Mouse (Mus musculus): ENCODE results near the gene Fat2. TPM values are rescaled to one million over a fixed set of nuclear protein-coding genes. Genes with fewer than 3 reads are reported as not detected.

The Fat2 gene
- polyA plus RNA-seq, 1 experiment from 2014 or later: 0.23 TPM

DNA sequence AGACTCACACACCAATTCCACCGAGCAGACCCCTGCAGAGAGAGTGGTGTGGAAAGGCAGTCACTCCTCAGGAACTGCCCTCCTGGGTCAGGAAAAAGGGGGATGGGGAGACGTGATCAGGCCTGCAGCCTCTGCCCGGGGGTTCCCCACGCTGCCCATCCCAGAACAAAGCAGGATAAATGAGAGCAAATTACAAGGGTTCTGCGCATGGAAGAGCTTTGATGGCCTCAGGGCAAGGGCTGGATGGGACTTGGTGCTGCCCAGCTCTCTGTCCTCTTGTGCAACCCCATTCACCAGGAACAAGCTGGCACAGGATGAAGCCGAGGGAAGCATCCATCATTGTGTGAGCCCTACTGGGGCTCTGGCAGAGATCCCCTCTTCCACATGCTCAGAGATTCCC, 35.6 kb upstream of the Fat2 start:
- H3K4me2 ChIP-seq (replicated peaks; ENCODE audit: low read depth, low read length): no peak overlapping the region
- no peaks in the 10 kb centered on the region for H3K36me3 ChIP-seq (ENCODE audit: insufficient read depth, low read length)
- no peak for TF ChIP-seq EP300 (IDR thresholded peaks at IDR 0.05)
- no peak for TF ChIP-seq CTCF (IDR thresholded peaks at IDR 0.05)
- H3K27me3 ChIP-seq (replicated peaks; ENCODE audit: insufficient read depth, low read length): no peaks in the 10 kb centered on the region
- no peak for ATAC-seq
- no peak overlapping the region for H3K27ac ChIP-seq (ENCODE audit: low read length)
- no peaks in the 10 kb centered on the region for H3K9me3 ChIP-seq (ENCODE audit: low read length)
- H3K9ac ChIP-seq (replicated peaks; ENCODE audit: low read depth): no peak overlapping the region
- DNase-seq (ENCODE audit: low spot score): no peak
- WGBS: 67% methylated on average over 6 of the region's 6 CpGs
- H3K4me1 ChIP-seq (ENCODE audit: insufficient read depth, low read depth, low read length): no peaks in the 10 kb centered on the region; the same call in 1 of the 2 replicates
- no peak overlapping the region for H3K4me3 ChIP-seq (ENCODE audit: low read depth, low read length)

GRCm38 (mm10) chr11:55369093-55369471, 32.7 kb upstream of the Fat2 start:
- WGBS: 35% methylated on average over 6 of the region's 6 CpGs
- ATAC-seq: peak; percentile 94
- peak; percentile 89 for DNase-seq (ENCODE audit: low spot score)

DNA sequence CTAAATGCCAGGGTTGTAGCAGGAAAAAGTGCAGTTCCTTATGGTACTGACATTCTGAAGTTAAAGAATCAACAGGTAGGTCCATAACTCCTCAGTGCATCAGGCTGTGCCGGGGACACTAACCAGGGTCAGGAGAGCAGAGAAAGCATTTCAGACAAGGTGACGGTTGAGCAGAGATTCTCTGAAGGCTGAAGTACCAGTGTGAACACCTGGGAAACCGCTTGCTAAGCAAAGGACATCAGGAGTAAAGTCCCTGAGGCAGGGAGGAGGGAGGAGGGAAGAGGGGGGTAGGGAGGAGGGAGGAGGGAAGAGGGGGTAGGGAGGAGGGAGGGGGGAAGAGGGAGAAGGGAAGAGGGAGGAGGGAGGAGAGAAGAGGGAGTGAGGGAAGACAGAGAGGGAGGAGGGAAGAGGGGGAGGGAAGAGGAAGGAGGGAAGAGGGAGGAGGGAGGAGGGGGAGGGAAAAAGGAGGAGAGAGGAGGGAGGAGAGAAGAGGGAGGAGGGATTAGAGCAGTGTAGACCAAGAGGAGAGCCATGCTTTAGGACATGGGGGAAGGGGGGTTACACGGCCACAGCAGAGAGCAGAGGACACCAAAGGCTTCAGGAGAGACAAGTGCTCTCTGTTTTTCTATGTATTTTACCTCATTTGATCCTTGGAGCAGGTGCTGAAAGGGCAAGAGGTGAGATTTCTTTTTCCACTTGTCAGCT, 32.2 kb upstream of the Fat2 start:
- Histone ChIP-seq H3K27ac (ENCODE audit: low read length) (peak overlapping the region; percentile 87), H3K9ac (replicated peaks; ENCODE audit: low read depth) (no peak overlapping the region), H3K4me3 (ENCODE audit: low read depth, low read length) (no peak overlapping the region), H3K27me3 (replicated peaks; ENCODE audit: insufficient read depth, low read length) (no peaks in the 10 kb centered on the region), H3K4me2 (replicated peaks; ENCODE audit: low read depth, low read length) (no peak overlapping the region), H3K36me3 (ENCODE audit: insufficient read depth, low read length) (no peaks in the 10 kb centered on the region), H3K9me3 (ENCODE audit: low read length) (no peaks in the 10 kb centered on the region), H3K4me1 (ENCODE audit: insufficient read depth, low read depth, low read length) (no peaks in the 10 kb centered on the region; the same call in 1 of the 2 replicates)
- peak; percentile 68 for ATAC-seq
- DNase-seq (ENCODE audit: low spot score): peak; percentile 62
- no peak for TF ChIP-seq EP300 (IDR thresholded peaks at IDR 0.05)
- TF ChIP-seq CTCF (IDR thresholded peaks at IDR 0.05): no peak
- 40% methylated on average over 4 of the region's 4 CpGs for WGBS

More at GRCm38 (mm10) chr11:55369093-55369471, 32.7 kb upstream of the Fat2 start:
- no peak overlapping the region for H3K9ac ChIP-seq (replicated peaks; ENCODE audit: low read depth)
- H3K27me3 ChIP-seq (replicated peaks; ENCODE audit: insufficient read depth, low read length): no peaks in the 10 kb centered on the region
- no peaks in the 10 kb centered on the region for H3K36me3 ChIP-seq (ENCODE audit: insufficient read depth, low read length)
- TF ChIP-seq CTCF (IDR thresholded peaks at IDR 0.05): no peak
- peak; percentile 79 for TF ChIP-seq EP300 (IDR thresholded peaks at IDR 0.05)
- H3K27ac ChIP-seq (ENCODE audit: low read length): peak overlapping the region; percentile 87
- no peak overlapping the region for H3K4me2 ChIP-seq (replicated peaks; ENCODE audit: low read depth, low read length)
- no peaks in the 10 kb centered on the region for H3K9me3 ChIP-seq (ENCODE audit: low read length)
- H3K4me1 ChIP-seq (ENCODE audit: insufficient read depth, low read depth, low read length): no peaks in the 10 kb centered on the region; the same call in 1 of the 2 replicates
- no peak overlapping the region for H3K4me3 ChIP-seq (ENCODE audit: low read depth, low read length)

GRCm38 (mm10) chr11:55367783-55368182, 31.4 kb upstream of the Fat2 start:
- TF ChIP-seq EP300 (IDR thresholded peaks at IDR 0.05): no peak
- no peak for TF ChIP-seq CTCF (IDR thresholded peaks at IDR 0.05)
- 54% methylated on average over 10 of the region's 10 CpGs for WGBS
- Histone ChIP-seq H3K27me3 (replicated peaks; ENCODE audit: insufficient read depth, low read length) (no peaks in the 10 kb centered on the region), H3K4me3 (ENCODE audit: low read depth, low read length) (no peak overlapping the region), H3K4me1 (ENCODE audit: insufficient read depth, low read depth, low read length) (no peaks in the 10 kb centered on the region; the same call in 1 of the 2 replicates), H3K9me3 (ENCODE audit: low read length) (no peaks in the 10 kb centered on the region), H3K9ac (replicated peaks; ENCODE audit: low read depth) (no peak overlapping the region), H3K4me2 (replicated peaks; ENCODE audit: low read depth, low read length) (no peak overlapping the region), H3K27ac (ENCODE audit: low read length) (peak overlapping the region; percentile 87; the same call in 1 of the 2 replicates), H3K36me3 (ENCODE audit: insufficient read depth, low read length) (no peaks in the 10 kb centered on the region)
- peak; percentile 41 for DNase-seq (ENCODE audit: low spot score)
- no peak for ATAC-seq

DNA sequence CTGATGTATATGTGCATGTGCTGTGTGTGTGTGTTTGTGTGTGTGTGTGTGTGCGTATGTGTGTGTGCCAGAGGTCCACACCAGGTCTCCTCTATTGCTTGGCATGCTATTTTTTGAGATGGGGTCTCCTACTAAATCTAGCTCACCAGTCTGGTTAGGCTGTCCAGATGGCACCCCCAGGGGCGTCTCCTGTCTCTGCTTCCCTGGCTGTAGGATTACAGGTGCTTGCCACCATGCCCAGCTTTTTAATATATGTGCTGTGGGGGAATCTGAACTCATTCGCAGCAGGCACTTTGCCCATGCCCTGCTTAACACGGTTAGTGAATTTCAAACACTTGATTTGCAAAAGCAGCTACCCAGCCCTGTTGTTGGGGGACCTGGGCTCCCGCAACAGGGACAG, 29.5 kb upstream of the Fat2 start:
- Histone ChIP-seq H3K36me3 (ENCODE audit: insufficient read depth, low read length) (no peaks in the 10 kb centered on the region), H3K27me3 (replicated peaks; ENCODE audit: insufficient read depth, low read length) (no peaks in the 10 kb centered on the region), H3K4me1 (ENCODE audit: insufficient read depth, low read depth, low read length) (no peaks in the 10 kb centered on the region; the same call in 1 of the 2 replicates), H3K4me2 (replicated peaks; ENCODE audit: low read depth, low read length) (no peak overlapping the region), H3K9ac (replicated peaks; ENCODE audit: low read depth) (no peak overlapping the region), H3K27ac (ENCODE audit: low read length) (no peak overlapping the region), H3K9me3 (ENCODE audit: low read length) (no peaks in the 10 kb centered on the region), H3K4me3 (ENCODE audit: low read depth, low read length) (no peak overlapping the region)
- TF ChIP-seq CTCF (IDR thresholded peaks at IDR 0.05) (no peak), EP300 (IDR thresholded peaks at IDR 0.05) (no peak)
- DNase-seq (ENCODE audit: low spot score): no peak
- no peak for ATAC-seq
- whole genome bisulfite sequencing: 53% methylated on average over 5 of the region's 5 CpGs

GRCm38 (mm10) chr11:55365242-55365641, 28.9 kb upstream of the Fat2 start:
- no peak overlapping the region for H3K9ac ChIP-seq (replicated peaks; ENCODE audit: low read depth)
- WGBS: 49% methylated on average over 4 of the region's 4 CpGs
- no peak for DNase-seq (ENCODE audit: low spot score)

More at GRCm38 (mm10) chr11:55365242-55365641, 28.9 kb upstream of the Fat2 start:
- no peak for ATAC-seq
- TF ChIP-seq EP300 (IDR thresholded peaks at IDR 0.05) (no peak), CTCF (IDR thresholded peaks at IDR 0.05) (no peak)
- Histone ChIP-seq H3K36me3 (ENCODE audit: insufficient read depth, low read length) (no peaks in the 10 kb centered on the region), H3K4me2 (replicated peaks; ENCODE audit: low read depth, low read length) (no peak overlapping the region), H3K4me3 (ENCODE audit: low read depth, low read length) (no peak overlapping the region), H3K4me1 (ENCODE audit: insufficient read depth, low read depth, low read length) (no peaks in the 10 kb centered on the region; the same call in 1 of the 2 replicates), H3K27ac (ENCODE audit: low read length) (no peak overlapping the region), H3K27me3 (replicated peaks; ENCODE audit: insufficient read depth, low read length) (no peaks in the 10 kb centered on the region), H3K9me3 (ENCODE audit: low read length) (no peaks in the 10 kb centered on the region)
